Mouse (Mus musculus): Measurements from ENCODE around the gene Gpr35. TPM values are rescaled to one million over a fixed set of nuclear protein-coding genes. Genes with fewer than 3 reads are reported as not detected.

Gene Gpr35
- total and polyA plus RNA-seq, 3 experiments = 0.21 to 1.7 (median 0.44) TPM

DNA sequence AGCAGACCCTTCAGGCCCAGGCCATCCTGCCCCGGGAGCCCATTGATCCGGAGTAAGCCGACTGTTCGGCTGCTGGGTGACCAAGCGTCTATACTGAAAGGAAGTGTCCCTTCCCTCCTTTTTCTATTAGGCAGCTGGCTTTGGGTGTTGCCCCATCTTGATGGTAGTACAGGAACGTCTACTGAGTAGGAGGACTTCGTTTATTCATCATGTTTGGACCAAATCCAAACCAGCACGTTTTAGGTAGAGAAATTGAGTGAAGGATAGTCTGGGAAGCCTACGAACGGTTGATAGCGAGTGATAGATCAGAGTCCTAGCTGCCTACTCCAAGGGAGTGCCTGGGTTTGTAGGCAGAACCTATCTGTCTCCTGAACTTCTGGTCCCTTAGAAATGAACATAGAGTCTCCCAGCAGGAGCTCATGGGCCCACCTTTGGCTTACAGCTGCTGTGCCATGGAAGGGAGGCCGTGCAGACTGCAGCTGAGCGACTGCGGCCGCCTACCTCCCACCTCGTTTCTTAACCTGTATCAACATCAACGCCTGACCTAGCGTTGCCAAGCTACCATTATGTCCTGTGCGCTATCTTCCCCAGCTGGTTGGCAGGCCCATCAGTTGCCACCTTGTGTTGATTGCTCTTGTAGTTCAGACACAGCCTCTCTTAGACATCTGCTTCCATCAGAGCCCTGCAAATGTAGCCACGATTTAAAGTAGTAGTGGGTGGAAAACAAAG lies 42.9 kb upstream of the Gpr35 start:
- no peak for TF ChIP-seq UBTF (IDR thresholded peaks at IDR 0.05; ENCODE audit: low read depth, low read length)
- TF ChIP-seq ZMIZ1 (IDR thresholded peaks at IDR 0.05; ENCODE audit: low read depth, low read length) = no peak; the same call in 1 of the 2 replicates
- no peak for TF ChIP-seq BHLHE40 (IDR thresholded peaks at IDR 0.05; ENCODE audit: low read depth, low read length)
- no peak for TF ChIP-seq POLR2A (IDR thresholded peaks at IDR 0.05; ENCODE audit: low read depth, low read length)
- TF ChIP-seq KAT2A (IDR thresholded peaks at IDR 0.05; ENCODE audit: insufficient replicate concordance, low read length) = no peak
- no peak for TF ChIP-seq TBP (conservative IDR thresholded peaks at IDR 0.05; ENCODE audit: low read depth, low read length)
- no peak for TF ChIP-seq MYC (IDR thresholded peaks at IDR 0.05; ENCODE audit: low read depth, low read length)
- no peak for TF ChIP-seq PAX5 (IDR thresholded peaks at IDR 0.05; ENCODE audit: low read length)
- TF ChIP-seq NELFE (IDR thresholded peaks at IDR 0.05; ENCODE audit: low read depth, low read length) = no peak
- no peak for TF ChIP-seq MAFK (IDR thresholded peaks at IDR 0.05; ENCODE audit: insufficient replicate concordance, low read length)
- no peak for TF ChIP-seq NRF1 (IDR thresholded peaks at IDR 0.05; ENCODE audit: low read depth, low read length)
- TF ChIP-seq ETS1 (conservative IDR thresholded peaks at IDR 0.05; ENCODE audit: low read depth, low read length) = no peak
- TF ChIP-seq SMC3 (IDR thresholded peaks at IDR 0.05; ENCODE audit: low read depth, low read length) = no peak
- no peak for TF ChIP-seq RAD21 (IDR thresholded peaks at IDR 0.05; ENCODE audit: low read depth, low read length)
- TF ChIP-seq MEF2A (IDR thresholded peaks at IDR 0.05; ENCODE audit: borderline replicate concordance, low read depth, low read length) = no peak
- TF ChIP-seq HCFC1 (IDR thresholded peaks at IDR 0.05; ENCODE audit: low read depth, low read length) = no peak
- TF ChIP-seq IRF4 (IDR thresholded peaks at IDR 0.05; ENCODE audit: low read depth, low read length) = no peak
- TF ChIP-seq CTCF (conservative IDR thresholded peaks at IDR 0.05 in 1 of 2, IDR thresholded peaks at IDR 0.05 in 1 of 2; ENCODE audit: low read depth in 2 of 2, low read length in 2 of 2) = no peak
- no peak for TF ChIP-seq EP300 (IDR thresholded peaks at IDR 0.05; ENCODE audit: low read length)
- peak overlapping the region; percentile 57 to 79 (median 57) for H3K4me3 ChIP-seq (replicated peaks in 1 of 3; ENCODE audit: low read depth in 2 of 3, low read length in 2 of 3, poor library complexity in 1 of 3)
- H3K4me2 ChIP-seq (ENCODE audit: insufficient read depth, low read depth, poor library complexity, severe bottlenecking) = peak overlapping the region; percentile 54
- peaks cover 11% of the 10 kb centered on the region for H3K27me3 ChIP-seq (replicated peaks)
- H3K9me3 ChIP-seq (replicated peaks; ENCODE audit: low read length) = peaks cover 2% of the 10 kb centered on the region
- peaks cover 0 to 8% of the 10 kb centered on the region in 2 experiments for H3K36me3 ChIP-seq (replicated peaks in 1 of 2; ENCODE audit: control insufficient read depth in 1 of 2, insufficient read depth in 1 of 2, low read length in 1 of 2)
- peak overlapping the region; percentile 70 for H3K9ac ChIP-seq (ENCODE audit: insufficient read depth, low read depth)
- no peaks in the 10 kb centered on the region for H3K79me2 ChIP-seq (replicated peaks; ENCODE audit: control insufficient read depth, extremely low read depth, insufficient read depth, poor library complexity, severe bottlenecking)
- in situ Hi-C loops (cut with MboI; ENCODE audit: low pct_ligation_motif_present, low pct_unique_long_range_greater_than_20kb, low sequenced_read_pairs) (no loop called here), dilution Hi-C loops (cut with MboI; ENCODE audit: extremely low pct_ligation_motif_present, extremely low pct_unique_long_range_greater_than_20kb, low sequenced_read_pairs) (no loop called here)
- H3K4me1 ChIP-seq (ENCODE audit: control insufficient read depth in 1 of 2, insufficient read depth in 2 of 2) = peaks cover 17 to 42% of the 10 kb centered on the region in 2 experiments
- DNase-seq (ENCODE audit: extremely low read depth) = no peak
- H3K27ac ChIP-seq (ENCODE audit: insufficient read depth, low read depth) = no peak overlapping the region

DNA sequence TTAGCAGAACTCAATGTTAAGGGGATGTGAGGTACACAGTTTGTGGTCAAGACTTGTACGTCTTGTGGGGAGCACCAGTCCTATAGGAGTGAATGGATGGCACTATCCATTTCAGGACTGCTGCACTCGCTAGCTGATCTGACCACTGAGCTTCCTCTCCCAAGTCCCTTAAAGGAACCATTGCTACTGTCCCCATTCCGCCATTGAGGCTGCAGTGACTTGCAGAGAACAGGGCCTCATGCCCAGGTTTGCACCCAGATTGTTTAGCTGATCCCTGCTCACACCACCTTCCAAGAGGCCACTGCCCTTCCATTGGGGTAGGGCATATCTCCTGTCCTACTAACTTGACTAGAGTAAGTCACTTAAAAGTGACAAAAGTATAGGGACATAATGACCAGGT lies 42.0 kb upstream of the Gpr35 start:
- no peak for DNase-seq (ENCODE audit: extremely low read depth)
- Histone ChIP-seq H3K36me3 (replicated peaks in 1 of 2; ENCODE audit: control insufficient read depth in 1 of 2, insufficient read depth in 1 of 2, low read length in 1 of 2) (peaks cover 0 to 13% of the 10 kb centered on the region in 2 experiments), H3K4me3 (replicated peaks in 1 of 3; ENCODE audit: low read depth in 2 of 3, low read length in 2 of 3, poor library complexity in 1 of 3) (no peak overlapping the region), H3K79me2 (replicated peaks; ENCODE audit: control insufficient read depth, extremely low read depth, insufficient read depth, poor library complexity, severe bottlenecking) (no peaks in the 10 kb centered on the region), H3K27me3 (replicated peaks) (peaks cover 11% of the 10 kb centered on the region), H3K4me2 (ENCODE audit: insufficient read depth, low read depth, poor library complexity, severe bottlenecking) (no peak overlapping the region), H3K4me1 (ENCODE audit: control insufficient read depth in 1 of 2, insufficient read depth in 2 of 2) (peaks cover 17 to 42% of the 10 kb centered on the region in 2 experiments), H3K9ac (ENCODE audit: insufficient read depth, low read depth) (no peak overlapping the region), H3K27ac (ENCODE audit: insufficient read depth, low read depth) (no peak overlapping the region), H3K9me3 (replicated peaks; ENCODE audit: low read length) (peaks cover 2% of the 10 kb centered on the region)
- dilution Hi-C loops (cut with MboI; ENCODE audit: extremely low pct_ligation_motif_present, extremely low pct_unique_long_range_greater_than_20kb, low sequenced_read_pairs) = no loop called here
- TF ChIP-seq MAZ (IDR thresholded peaks at IDR 0.05; ENCODE audit: low read depth, low read length) = no peak
- TF ChIP-seq PAX5 (IDR thresholded peaks at IDR 0.05; ENCODE audit: low read length) = no peak
- TF ChIP-seq NRF1 (IDR thresholded peaks at IDR 0.05; ENCODE audit: low read depth, low read length) = no peak
- no peak for TF ChIP-seq SMC3 (IDR thresholded peaks at IDR 0.05; ENCODE audit: low read depth, low read length)
- no peak for TF ChIP-seq MAFK (IDR thresholded peaks at IDR 0.05; ENCODE audit: insufficient replicate concordance, low read length)
- no peak for TF ChIP-seq MAX (IDR thresholded peaks at IDR 0.05; ENCODE audit: low read length)
- TF ChIP-seq MEF2A (IDR thresholded peaks at IDR 0.05; ENCODE audit: borderline replicate concordance, low read depth, low read length) = no peak
- no peak for TF ChIP-seq ZNF384 (IDR thresholded peaks at IDR 0.05; ENCODE audit: low read depth, low read length)
- TF ChIP-seq POLR2A (IDR thresholded peaks at IDR 0.05; ENCODE audit: low read depth, low read length) = no peak
- no peak for TF ChIP-seq GABPA (IDR thresholded peaks at IDR 0.05; ENCODE audit: insufficient replicate concordance, low read depth, low read length)
- no peak for TF ChIP-seq ETS1 (conservative IDR thresholded peaks at IDR 0.05; ENCODE audit: low read depth, low read length)
- TF ChIP-seq MXI1 (IDR thresholded peaks at IDR 0.05; ENCODE audit: low read depth, low read length) = no peak
- TF ChIP-seq RAD21 (IDR thresholded peaks at IDR 0.05; ENCODE audit: low read depth, low read length) = no peak
- no peak for TF ChIP-seq ZMIZ1 (IDR thresholded peaks at IDR 0.05; ENCODE audit: low read depth, low read length)
- TF ChIP-seq ELF1 (IDR thresholded peaks at IDR 0.05; ENCODE audit: low read depth, low read length) = no peak
- no peak for TF ChIP-seq POLR2AphosphoS2 (IDR thresholded peaks at IDR 0.05; ENCODE audit: low read depth, low read length)
- no peak for TF ChIP-seq TCF12 (IDR thresholded peaks at IDR 0.05; ENCODE audit: low read depth, low read length)
- in situ Hi-C loops (cut with MboI; ENCODE audit: low pct_ligation_motif_present, low pct_unique_long_range_greater_than_20kb, low sequenced_read_pairs) = no loop called here

Data from CH12.LX (cell line).